Mouse (Mus musculus) ZHBTc4 (cell line): ENCODE measurements around the gene Cul4a.
A peak's percentile ranks its signal among the peaks of the same experiment; 100 is the strongest.
"Not testable (repeated sequence)": the region's sequence is repeated elsewhere in the genome, so short reads cannot be mapped to it uniquely, and the experiment has no call there.

Experiments used
- DNase-seq: peaks from one replicate; pipeline ENCODE4 v3.0.0-alpha.2; 2011; ENCODE audit warnings: low read depth, low spot score

Gene Cul4a

GRCm38 (mm10) chr8:13105087-13105881 lies at the start of gene Cul4a, which contains the start of gene Pcid2:
TSS of gene Cul4a (plus strand) at chr8:13105621.
TSS of gene Pcid2 (minus strand) at chr8:13105459.
- DNase-seq, result peak; percentile 99

GRCm38 (mm10) chr8:13057351-13057750 lies 48.1 kb upstream of the Cul4a start:
- no peak for DNase-seq

- DNase-seq, result no peak
Observed at GRCm38 (mm10) chr8:13060441-13061150, 44.8 kb upstream of the Cul4a start, which contains the start of gene Proz. TSS of gene Proz (plus strand) at chr8:13060914.

GRCm38 (mm10) chr8:13063112-13063511 lies 42.3 kb upstream of the Cul4a start:
- no peak for DNase-seq

- DNase-seq, result no peak
Observed at GRCm38 (mm10) chr8:13073255-13073654, 32.2 kb upstream of the Cul4a start.

DNA sequence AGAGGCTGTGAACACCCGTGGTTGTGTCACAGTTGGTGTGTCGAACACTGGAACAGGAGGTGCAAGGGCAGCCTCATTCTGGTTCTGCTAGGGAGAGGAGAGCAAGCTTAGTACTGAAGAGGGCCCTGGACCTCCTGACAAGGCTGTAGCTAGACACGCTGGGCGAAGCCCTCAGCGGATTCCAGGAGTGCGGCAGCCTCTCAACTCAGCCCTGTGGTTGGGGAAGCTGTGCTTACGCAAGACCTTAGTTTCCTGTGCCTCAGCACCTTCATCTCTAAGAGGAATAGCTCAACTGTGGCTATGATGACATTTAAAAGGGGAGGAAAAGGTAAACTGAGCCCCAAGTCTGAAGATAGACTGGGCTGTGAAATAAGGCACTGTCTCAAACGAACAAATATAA lies 30.4 kb upstream of the Cul4a start:
- no peak for DNase-seq

DNA sequence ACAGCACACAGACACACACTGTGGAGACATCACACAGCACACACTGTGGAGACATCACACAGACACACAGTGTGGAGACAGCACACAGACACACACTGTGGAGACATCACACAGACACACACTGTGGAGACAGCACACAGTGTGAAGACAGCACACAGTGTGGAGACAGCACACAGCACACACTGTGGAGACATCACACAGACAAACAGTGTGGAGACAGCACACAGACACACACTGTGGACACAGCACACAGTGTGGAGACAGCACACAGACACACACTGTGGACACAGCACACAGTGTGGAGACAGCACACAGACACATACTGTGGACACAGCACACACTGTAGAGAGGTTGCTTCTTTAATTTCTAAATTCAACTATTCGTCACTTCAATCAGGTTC lies 29.8 kb upstream of the Cul4a start:
- not testable (repeated sequence) for DNase-seq

DNA sequence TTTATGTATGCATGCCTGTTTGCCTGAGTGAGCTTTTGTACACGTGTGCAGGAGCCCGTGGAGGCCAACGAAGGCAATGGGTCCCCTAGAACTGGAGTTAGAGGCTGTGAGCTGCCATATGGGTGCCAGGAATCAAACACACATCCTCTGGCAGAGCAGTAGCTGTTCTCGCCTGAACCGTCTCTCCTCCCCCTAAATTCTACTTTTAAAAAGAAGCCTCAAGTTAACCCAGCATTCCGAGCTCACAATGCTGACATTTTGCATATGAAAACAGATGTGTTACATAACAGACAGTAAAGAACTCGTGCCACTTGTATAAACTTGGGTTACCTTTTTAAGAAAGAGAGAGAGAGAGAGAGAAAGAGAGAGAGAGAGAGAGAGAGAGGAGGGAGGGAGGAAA lies 27.9 kb upstream of the Cul4a start:
- no peak for DNase-seq

- DNase-seq, result peak; percentile 95
Observed at GRCm38 (mm10) chr8:13104691-13105086, 732 bp upstream of the Cul4a start.

GRCm38 (mm10) chr8:13105908-13106551 lies 609 bp downstream of the Cul4a start:
- peak; percentile 51 for DNase-seq

DNA sequence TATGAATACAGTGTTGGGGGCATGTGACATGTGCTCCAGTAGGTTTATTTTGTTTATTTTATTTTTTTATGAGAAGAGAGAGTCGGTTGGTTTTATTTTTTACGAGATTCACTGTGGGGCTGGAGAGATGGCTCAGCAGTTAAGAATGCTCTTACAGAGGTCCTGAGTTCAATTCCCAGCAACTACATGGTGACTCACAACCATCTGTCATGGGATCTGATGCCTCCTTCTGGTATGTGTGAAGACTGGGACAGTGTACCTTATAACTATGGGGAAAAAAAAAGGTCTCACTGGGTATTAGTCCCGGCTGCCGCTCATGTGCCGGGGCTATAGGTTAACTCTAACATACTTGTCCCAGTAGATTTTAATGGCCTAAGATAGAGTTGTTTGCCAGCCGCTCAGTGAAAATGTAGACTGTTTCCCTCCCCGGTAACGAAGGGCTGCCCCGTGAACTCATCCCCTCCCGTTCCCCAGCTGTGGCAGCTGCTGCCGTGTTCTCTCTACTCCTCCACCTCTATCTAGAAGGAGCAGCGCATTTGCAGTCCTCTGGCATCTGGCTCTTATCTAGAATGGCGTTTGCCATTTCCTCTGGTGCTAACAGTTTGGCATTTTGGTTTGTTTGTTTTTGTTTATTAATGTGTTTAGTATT lies 2.7 kb downstream of the Cul4a start:
- DNase-seq, result no peak

DNA sequence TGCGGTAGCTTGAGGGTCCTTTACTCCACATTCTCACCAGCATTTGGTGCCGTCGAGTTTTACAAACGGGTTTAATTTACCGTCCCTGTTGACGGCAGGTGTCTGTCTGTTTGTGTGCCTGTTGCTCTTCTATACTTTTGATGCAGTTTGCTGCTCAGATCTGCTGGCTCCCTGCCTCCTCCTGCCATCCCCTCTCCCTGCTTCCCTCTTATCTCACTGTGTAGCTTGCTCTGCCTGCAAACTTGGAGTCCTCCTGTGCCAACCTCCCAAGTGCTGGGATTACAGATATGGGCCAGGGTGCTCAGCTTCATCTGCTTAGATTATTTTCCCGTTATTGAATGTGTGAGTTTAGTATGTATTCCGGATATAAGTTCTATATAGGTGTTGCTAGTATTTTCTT lies 3.5 kb downstream of the Cul4a start:
- DNase-seq, result no peak

GRCm38 (mm10) chr8:13109416-13109960 lies 4.1 kb downstream of the Cul4a start:
- no peak for DNase-seq

GRCm38 (mm10) chr8:13111917-13112316 lies 6.5 kb downstream of the Cul4a start:
- no peak for DNase-seq

DNA sequence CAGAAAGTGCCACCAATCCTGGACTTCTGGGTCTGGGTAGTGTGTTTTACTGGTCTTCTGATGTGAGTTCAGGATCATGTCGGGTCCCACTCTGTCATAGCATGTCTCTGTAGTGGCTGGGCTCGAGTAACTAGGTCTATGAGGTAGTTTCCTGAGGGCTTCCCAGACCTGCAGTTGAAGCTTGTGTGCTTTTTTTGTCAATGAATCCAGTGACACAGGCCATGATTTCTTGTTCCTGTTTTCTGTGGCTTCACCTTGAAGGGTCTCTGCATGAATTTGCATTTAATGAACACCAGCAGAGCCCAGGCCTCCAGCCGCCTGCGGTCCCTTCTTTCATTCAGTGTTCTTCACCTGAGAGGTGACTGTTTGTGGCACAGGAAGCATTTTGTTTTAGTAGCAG lies 7.8 kb downstream of the Cul4a start:
- DNase-seq, result no peak

- no peak for DNase-seq
Observed at GRCm38 (mm10) chr8:13117096-13117495, 11.7 kb downstream of the Cul4a start.

DNA sequence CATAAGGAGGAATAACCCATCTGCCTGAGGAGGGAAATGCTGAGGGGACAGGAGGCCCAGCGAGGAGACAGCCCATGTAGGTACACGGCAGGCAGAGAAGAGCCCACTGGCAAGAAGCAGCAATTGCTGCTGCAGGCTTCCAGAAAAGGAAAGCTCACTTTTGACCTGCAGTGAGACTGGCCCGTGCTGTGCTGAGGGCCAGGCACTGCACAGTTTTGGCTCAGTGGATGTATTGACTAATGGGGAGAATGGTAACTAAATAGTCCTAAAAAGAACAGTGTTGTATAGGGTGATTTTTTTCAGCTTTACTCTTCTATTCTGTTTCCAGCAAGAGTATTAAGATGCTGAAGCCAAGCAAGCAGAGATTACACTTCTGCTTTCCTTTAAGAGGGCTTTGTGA lies 13.1 kb downstream of the Cul4a start:
- DNase-seq, result no peak

DNA sequence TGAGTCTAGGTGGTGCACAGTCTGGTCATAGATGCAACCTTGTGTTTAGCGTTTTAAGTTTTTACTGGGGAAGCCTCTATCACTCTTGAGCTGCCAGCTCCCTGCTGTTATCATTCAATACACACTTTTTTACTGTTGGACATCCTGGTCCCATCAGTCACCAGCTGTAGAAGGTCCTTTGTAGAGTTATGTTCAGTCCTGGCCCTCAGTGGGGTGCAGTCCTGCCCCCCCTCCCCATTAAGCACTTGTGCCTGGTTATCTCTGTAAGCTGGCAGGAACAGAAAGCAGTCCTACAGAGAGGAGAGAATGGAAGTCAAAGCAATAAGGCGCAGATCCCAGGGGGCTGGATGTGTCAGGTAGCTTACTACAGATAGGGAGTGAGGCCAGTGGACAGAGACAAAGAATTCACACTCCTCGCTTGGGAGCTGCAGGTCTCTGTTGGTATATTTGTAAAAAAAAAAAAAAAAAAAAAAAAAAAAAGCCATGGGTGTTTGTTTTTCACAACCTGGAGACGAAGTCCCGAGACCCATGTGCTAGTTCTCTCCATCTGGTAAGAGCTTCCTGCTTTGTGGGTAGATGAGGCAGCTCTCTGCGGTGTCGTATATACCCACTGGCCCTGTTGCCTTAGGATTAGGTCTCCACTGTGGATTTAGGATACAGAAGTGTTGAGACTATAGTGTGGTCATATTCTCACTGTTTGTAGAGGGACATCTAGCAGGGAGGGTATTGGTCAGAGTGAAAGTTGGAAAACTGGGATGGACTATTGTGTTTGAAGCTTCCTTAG lies 15.7 kb downstream of the Cul4a start:
- no peak for DNase-seq

- DNase-seq, result no peak
Observed at GRCm38 (mm10) chr8:13122887-13123421, 17.5 kb downstream of the Cul4a start.

GRCm38 (mm10) chr8:13124897-13125296 lies 19.5 kb downstream of the Cul4a start:
- DNase-seq, result no peak

- DNase-seq, result peak; percentile 88
Observed at GRCm38 (mm10) chr8:13132220-13132619, 26.8 kb downstream of the Cul4a start.
